Mouse (Mus musculus) liver, embryonic 14.5 days (tissue): ENCODE data around the gene Mgll. TPM values are rescaled to one million over a fixed set of nuclear protein-coding genes. Genes with fewer than 3 reads are reported as not detected.

Experiments used
- ATAC-seq: fragments of 200-750 bp; cut with Nextera tagmentation; 2 replicates; pipeline ENCODE4 v1.8.0; 2017; ENCODE audit warnings: moderate number of reproducible peaks, mild to moderate bottlenecking, moderate library complexity; ENCODE audit not compliant: insufficient read depth
- DNase-seq, 3 experiments: peaks; one replicate each; pipeline ENCODE4 v3.0.0-alpha.2; 2012 to 2013; ENCODE audit warnings: low read depth in 3 of 3, low spot score in 3 of 3
- H3K27ac ChIP-seq: fragments of 300-500 bp; sonication (generic); 2 replicates; pipeline ENCODE4 v1.5.1; 2014; ENCODE audit warnings: moderate library complexity, mild to moderate bottlenecking, control low read depth, inconsistent platforms
- H3K27me3 ChIP-seq: fragments of 300-500 bp; sonication (generic); 2 replicates; pipeline ENCODE4 v1.6.1; 2014; ENCODE audit warnings: mild to moderate bottlenecking, low read length, moderate library complexity; ENCODE audit not compliant: control insufficient read depth, insufficient read depth
- H3K36me3 ChIP-seq: fragments of 300-500 bp; sonication (generic); replicated peaks from 2 replicates; pipeline ENCODE4 v1.6.1; 2014; ENCODE audit warnings: low read depth; ENCODE audit not compliant: control insufficient read depth, insufficient read depth
- H3K4me1 ChIP-seq, 2 experiments: fragments of 200-500 bp in 1 of 2; fragments of 300-500 bp in 1 of 2; sonication (generic) in 1 of 2; replicated peaks; 2 replicates each; pipeline ENCODE4 v1.6.1; 2012 to 2014; ENCODE audit warnings: antibody characterized with exemption in 1 of 2, inconsistent platforms in 1 of 2, low read length in 1 of 2; ENCODE audit not compliant: control insufficient read depth in 2 of 2, insufficient read depth in 2 of 2
- H3K4me2 ChIP-seq: fragments of 300-500 bp; sonication (generic); 2 replicates; pipeline ENCODE4 v1.6.1; 2014; ENCODE audit warnings: low read depth, mild to moderate bottlenecking, control low read depth, moderate library complexity
- H3K4me3 ChIP-seq, 2 experiments: fragments of 200-500 bp in 1 of 2; fragments of 300-500 bp in 1 of 2; sonication (generic) in 1 of 2; 2 replicates each; pipeline ENCODE4 v1.5.1; 2012 to 2014; ENCODE audit warnings: low read depth in 2 of 2, low read length in 2 of 2, mild to moderate bottlenecking in 2 of 2, control low read depth in 1 of 2, inconsistent platforms in 1 of 2, moderate library complexity in 1 of 2; ENCODE audit not compliant: insufficient read depth in 1 of 2
- H3K9ac ChIP-seq: fragments of 300-500 bp; sonication (generic); replicated peaks from 2 replicates; pipeline ENCODE4 v1.6.1; 2014; ENCODE audit warnings: mild to moderate bottlenecking, control low read depth, moderate library complexity
- H3K9me3 ChIP-seq: fragments of 300-500 bp; sonication (generic); 2 replicates; pipeline ENCODE4 v1.6.1; 2016; ENCODE audit warnings: low read length, mixed read lengths; ENCODE audit not compliant: control insufficient read depth
- CTCF ChIP-seq: IDR thresholded peaks from 2 replicates; pipeline ENCODE4 v1.5.1; 2016; ENCODE audit warnings: antibody characterized with exemption, low read depth, control low read depth
- EP300 ChIP-seq: IDR thresholded peaks from 2 replicates; pipeline ENCODE4 v1.6.1; 2016; ENCODE audit warnings: antibody characterized with exemption, low read depth
- WGBS: fragments of 180-500 bp; shearing (Covaris S2); extraction: QIAGEN DNeasy Blood & Tissue Kit; methylation state at CpG from one replicate; pipeline ENCODE4 v1.1.7; 2014; ENCODE audit not compliant: insufficient replicate concordance; 5-methylcytosine and 5-hydroxymethylcytosine counted together
- polyA plus RNA-seq, 2 experiments: library from polyadenylated mRNA; depleted of rRNA in 1 of 2; stranded (reverse) in 1 of 2; unstranded in 1 of 2; fragments of >200 nt; fragmentation: Nextera tagmentation in 1 of 2; extraction: Ambion mirVana in 1 of 2; gene quantifications; 2 replicates each; pipeline versions ENCODE4 v1.2.1 to v1.2.3; 2012 to 2014

Gene Mgll
- polyA plus RNA-seq, 2 experiments = 17.0 to 68.0 TPM

DNA sequence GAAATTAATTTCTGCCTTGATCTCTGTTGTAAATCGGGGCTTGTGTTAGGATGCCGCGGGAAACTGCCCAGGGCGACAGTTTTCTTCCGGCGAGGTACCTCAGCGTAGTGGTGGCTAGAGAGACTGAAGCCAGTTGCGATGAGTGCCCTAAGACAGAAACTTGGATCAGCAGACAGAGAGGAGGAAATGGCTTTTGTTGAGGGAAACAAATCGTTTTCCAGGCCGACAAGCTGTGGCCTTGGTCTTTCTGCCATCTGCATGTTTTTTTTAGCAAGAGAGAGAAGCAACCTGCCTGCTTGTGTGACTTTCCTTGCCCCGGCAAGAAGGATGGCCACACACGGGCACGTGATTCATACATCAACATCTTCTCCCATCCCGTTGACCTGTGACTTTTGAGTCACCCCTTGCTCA lies 70.4 kb downstream of the Mgll start:
- H3K9me3 ChIP-seq = no peaks in the 10 kb centered on the region
- no peak overlapping the region for H3K4me2 ChIP-seq
- H3K4me1 ChIP-seq = peaks cover 0 to 5% of the 10 kb centered on the region in 2 experiments; a peak in 2 of 4 replicates
- H3K4me3 ChIP-seq = no peak overlapping the region
- WGBS = 72% methylated on average over 14 of the region's 14 CpGs
- H3K36me3 ChIP-seq = no peaks in the 10 kb centered on the region
- ATAC-seq (no peak), DNase-seq (no peak)
- H3K27ac ChIP-seq = no peak overlapping the region
- H3K9ac ChIP-seq = no peak overlapping the region
- no peak for TF ChIP-seq CTCF
- no peak for TF ChIP-seq EP300
- H3K27me3 ChIP-seq = no peaks in the 10 kb centered on the region

DNA sequence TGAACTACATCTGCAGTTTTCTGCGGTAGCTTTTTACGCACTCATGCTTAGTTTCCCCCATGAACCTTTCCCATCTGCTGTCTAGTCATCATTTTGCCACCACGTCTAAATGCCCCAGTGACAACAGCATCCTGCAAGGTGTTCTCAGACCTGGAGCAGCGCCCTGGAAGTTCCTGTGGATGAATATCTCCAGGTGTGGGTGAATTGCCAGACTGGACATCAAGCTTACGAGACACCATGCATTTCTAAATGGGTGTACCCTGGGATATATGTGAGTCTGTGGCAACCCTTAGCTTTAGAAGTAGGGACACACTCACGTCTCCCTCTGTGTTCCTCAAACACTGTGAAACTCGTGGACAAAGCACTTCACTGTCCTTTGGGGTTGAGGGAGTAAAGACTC lies 76.0 kb downstream of the Mgll start:
- no peak for DNase-seq
- 71% methylated on average over 7 of the region's 7 CpGs for WGBS
- Histone ChIP-seq H3K27me3 (no peaks in the 10 kb centered on the region), H3K9me3 (no peaks in the 10 kb centered on the region), H3K9ac (no peak overlapping the region), H3K4me1 (peaks cover 27 to 28% of the 10 kb centered on the region in 2 experiments), H3K36me3 (peaks cover 8% of the 10 kb centered on the region), H3K4me3 (no peak overlapping the region), H3K4me2 (no peak overlapping the region), H3K27ac (no peak overlapping the region)
- no peak for TF ChIP-seq CTCF
- TF ChIP-seq EP300 = no peak
- no peak for ATAC-seq

- peaks cover 8% of the 10 kb centered on the region for H3K36me3 ChIP-seq
- 47% methylated on average over 3 of the region's 3 CpGs for WGBS
- H3K27ac ChIP-seq = no peak overlapping the region
- no peak for ATAC-seq
- TF ChIP-seq EP300 (no peak), CTCF (no peak)
- no peak overlapping the region for H3K4me2 ChIP-seq
- no peaks in the 10 kb centered on the region for H3K9me3 ChIP-seq
- H3K4me3 ChIP-seq = no peak overlapping the region
- peaks cover 27 to 28% of the 10 kb centered on the region in 2 experiments for H3K4me1 ChIP-seq
- DNase-seq = no peak
- no peak overlapping the region for H3K9ac ChIP-seq
- no peaks in the 10 kb centered on the region for H3K27me3 ChIP-seq
Measured at GRCm38 (mm10) chr6:88800735-88801134, 76.5 kb downstream of the Mgll start.

DNA sequence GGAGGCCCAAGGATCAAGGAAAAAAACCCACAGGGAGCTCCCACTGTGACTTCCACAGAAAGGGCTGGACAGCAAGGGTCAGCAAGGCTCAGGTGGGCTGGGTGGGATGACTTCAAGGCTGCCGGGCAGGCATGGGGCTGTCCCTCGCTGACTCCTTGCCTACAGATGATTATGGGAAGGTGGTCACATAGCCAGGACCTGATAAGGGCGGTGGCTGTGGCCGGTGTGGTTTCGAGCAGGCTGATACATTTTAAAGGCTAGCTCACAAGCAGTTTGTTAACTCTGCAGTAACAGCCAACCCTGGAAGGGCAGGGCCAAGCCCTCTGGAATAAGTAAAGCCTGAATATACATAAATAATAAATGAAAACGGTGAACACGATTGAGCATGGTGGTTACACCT lies 78.8 kb downstream of the Mgll start:
- Histone ChIP-seq H3K27me3 (no peaks in the 10 kb centered on the region), H3K27ac (peak overlapping the region; percentile 76), H3K4me3 (no peak overlapping the region), H3K4me2 (peak overlapping the region; percentile 44), H3K36me3 (peaks cover 8% of the 10 kb centered on the region), H3K9ac (peak overlapping the region; percentile 54), H3K9me3 (no peaks in the 10 kb centered on the region), H3K4me1 (peaks cover 27 to 28% of the 10 kb centered on the region in 2 experiments)
- DNase-seq (peak in 1 of 3 experiments; percentile 47), ATAC-seq (peak; percentile 75)
- 21% methylated on average over 7 of the region's 7 CpGs for WGBS
- TF ChIP-seq EP300 (peak; percentile 43; the same call in 1 of the 2 replicates), CTCF (no peak)

DNA sequence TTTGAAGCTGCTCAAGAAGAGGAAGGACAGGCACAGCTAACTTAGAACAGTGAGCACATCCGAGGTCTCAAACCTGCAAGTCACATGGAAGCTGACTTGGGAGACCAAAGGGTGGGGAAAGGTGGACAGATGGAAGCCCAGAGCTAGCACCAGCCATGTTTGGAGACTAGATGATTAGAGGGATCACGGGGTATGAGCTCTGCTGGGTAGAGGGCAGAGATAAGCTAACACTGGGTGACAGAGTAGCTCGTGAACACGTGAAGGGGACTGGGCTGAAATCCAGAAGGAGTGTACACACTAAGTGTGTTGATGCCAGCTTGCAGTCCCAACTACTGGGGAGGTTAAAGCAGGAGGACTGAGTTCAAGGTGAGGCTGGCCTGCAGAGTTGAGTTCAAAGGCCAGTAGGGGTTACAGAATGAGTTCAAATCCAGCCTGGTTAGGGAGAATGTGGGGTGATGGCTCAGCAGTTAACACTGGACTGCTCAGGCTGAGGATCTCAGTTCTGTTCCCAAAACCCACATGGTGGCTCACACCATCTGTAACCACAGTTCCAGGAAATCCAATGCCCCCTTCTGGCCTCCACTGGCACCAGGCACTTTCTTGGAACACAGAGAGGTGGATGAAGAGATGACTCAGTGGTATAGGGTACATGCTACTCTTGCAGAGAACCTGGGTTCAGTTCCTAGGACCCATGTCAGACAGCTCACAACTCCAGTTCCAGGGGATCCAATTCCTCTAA lies 79.9 kb downstream of the Mgll start:
- Histone ChIP-seq H3K4me3 (no peak overlapping the region), H3K27ac (peak overlapping the region; percentile 76), H3K9ac (no peak overlapping the region; the same call in 1 of the 2 replicates), H3K27me3 (no peaks in the 10 kb centered on the region), H3K36me3 (peaks cover 16% of the 10 kb centered on the region), H3K4me1 (peaks cover 27 to 28% of the 10 kb centered on the region in 2 experiments), H3K4me2 (peak overlapping the region; percentile 44; the same call in 1 of the 2 replicates), H3K9me3 (no peaks in the 10 kb centered on the region)
- TF ChIP-seq EP300 (peak; percentile 37; the same call in 1 of the 2 replicates), CTCF (peak; percentile 37; the same call in 1 of the 2 replicates)
- WGBS = 19% methylated on average over 4 of the region's 4 CpGs
- ATAC-seq = peak; percentile 83
- peak in 2 of 3 experiments; percentile 50 to 53 for DNase-seq
